Mouse (Mus musculus) thymus, adult 2 months (tissue): ENCODE results near the gene Pip5k1b.

Experiments used
- CTCF ChIP-seq: fragments of 200-500 bp; IDR thresholded peaks from 2 replicates; pipeline ENCODE4 v1.5.1; 2012; ENCODE audit warnings: mild to moderate bottlenecking, control low read depth, low read length, moderate library complexity, borderline replicate concordance; ENCODE audit not compliant: control insufficient read depth, poor library complexity, insufficient read depth; ENCODE audit errors: extremely low read depth
- POLR2A ChIP-seq: fragments of 200-500 bp; IDR thresholded peaks from 2 replicates; pipeline ENCODE4 v1.6.1; 2012; ENCODE audit warnings: mild to moderate bottlenecking, low read length, control low read depth, moderate library complexity; ENCODE audit not compliant: control insufficient read depth, poor library complexity, insufficient read depth; ENCODE audit errors: extremely low read depth

- no peak for TF ChIP-seq POLR2A
- TF ChIP-seq CTCF = no peak
Measured at GRCm38 (mm10) chr19:24537691-24538090, 18.0 kb downstream of the Pip5k1b start.
